Mouse (Mus musculus) liver, embryonic 14.5 days (tissue): ENCODE measurements around the gene Pcca. TPM values are rescaled to one million over a fixed set of nuclear protein-coding genes. Genes with fewer than 3 reads are reported as not detected.

Experiments
- ATAC-seq: fragments of 200-750 bp; cut with Nextera tagmentation; 2 replicates; pipeline ENCODE4 v1.8.0; 2017; ENCODE audit warnings: moderate number of reproducible peaks, mild to moderate bottlenecking, moderate library complexity; ENCODE audit not compliant: insufficient read depth
- DNase-seq, 3 experiments: peaks; one replicate each; pipeline ENCODE4 v3.0.0-alpha.2; 2012 to 2013; ENCODE audit warnings: low read depth in 3 of 3, low spot score in 3 of 3
- H3K27ac ChIP-seq: fragments of 300-500 bp; sonication (generic); 2 replicates; pipeline ENCODE4 v1.5.1; 2014; ENCODE audit warnings: moderate library complexity, mild to moderate bottlenecking, control low read depth, inconsistent platforms
- H3K27me3 ChIP-seq: fragments of 300-500 bp; sonication (generic); 2 replicates; pipeline ENCODE4 v1.6.1; 2014; ENCODE audit warnings: mild to moderate bottlenecking, low read length, moderate library complexity; ENCODE audit not compliant: control insufficient read depth, insufficient read depth
- H3K36me3 ChIP-seq: fragments of 300-500 bp; sonication (generic); replicated peaks from 2 replicates; pipeline ENCODE4 v1.6.1; 2014; ENCODE audit warnings: low read depth; ENCODE audit not compliant: control insufficient read depth, insufficient read depth
- H3K4me1 ChIP-seq, 2 experiments: fragments of 200-500 bp in 1 of 2; fragments of 300-500 bp in 1 of 2; sonication (generic) in 1 of 2; replicated peaks; 2 replicates each; pipeline ENCODE4 v1.6.1; 2012 to 2014; ENCODE audit warnings: antibody characterized with exemption in 1 of 2, inconsistent platforms in 1 of 2, low read length in 1 of 2; ENCODE audit not compliant: control insufficient read depth in 2 of 2, insufficient read depth in 2 of 2
- H3K4me2 ChIP-seq: fragments of 300-500 bp; sonication (generic); 2 replicates; pipeline ENCODE4 v1.6.1; 2014; ENCODE audit warnings: low read depth, mild to moderate bottlenecking, control low read depth, moderate library complexity
- H3K4me3 ChIP-seq, 2 experiments: fragments of 200-500 bp in 1 of 2; fragments of 300-500 bp in 1 of 2; sonication (generic) in 1 of 2; 2 replicates each; pipeline ENCODE4 v1.5.1; 2012 to 2014; ENCODE audit warnings: low read depth in 2 of 2, low read length in 2 of 2, mild to moderate bottlenecking in 2 of 2, control low read depth in 1 of 2, inconsistent platforms in 1 of 2, moderate library complexity in 1 of 2; ENCODE audit not compliant: insufficient read depth in 1 of 2
- H3K9ac ChIP-seq: fragments of 300-500 bp; sonication (generic); replicated peaks from 2 replicates; pipeline ENCODE4 v1.6.1; 2014; ENCODE audit warnings: mild to moderate bottlenecking, control low read depth, moderate library complexity
- H3K9me3 ChIP-seq: fragments of 300-500 bp; sonication (generic); 2 replicates; pipeline ENCODE4 v1.6.1; 2016; ENCODE audit warnings: low read length, mixed read lengths; ENCODE audit not compliant: control insufficient read depth
- CTCF ChIP-seq: IDR thresholded peaks from 2 replicates; pipeline ENCODE4 v1.5.1; 2016; ENCODE audit warnings: antibody characterized with exemption, low read depth, control low read depth
- EP300 ChIP-seq: IDR thresholded peaks from 2 replicates; pipeline ENCODE4 v1.6.1; 2016; ENCODE audit warnings: antibody characterized with exemption, low read depth
- WGBS: fragments of 180-500 bp; shearing (Covaris S2); extraction: QIAGEN DNeasy Blood & Tissue Kit; methylation state at CpG from one replicate; pipeline ENCODE4 v1.1.7; 2014; ENCODE audit not compliant: insufficient replicate concordance; 5-methylcytosine and 5-hydroxymethylcytosine counted together
- polyA plus RNA-seq, 2 experiments: library from polyadenylated mRNA; depleted of rRNA in 1 of 2; stranded (reverse) in 1 of 2; unstranded in 1 of 2; fragments of >200 nt; fragmentation: Nextera tagmentation in 1 of 2; extraction: Ambion mirVana in 1 of 2; gene quantifications; 2 replicates each; pipeline versions ENCODE4 v1.2.1 to v1.2.3; 2012 to 2014

Gene Pcca
- polyA plus RNA-seq, 2 experiments = 8.9 to 9.8 TPM

DNA sequence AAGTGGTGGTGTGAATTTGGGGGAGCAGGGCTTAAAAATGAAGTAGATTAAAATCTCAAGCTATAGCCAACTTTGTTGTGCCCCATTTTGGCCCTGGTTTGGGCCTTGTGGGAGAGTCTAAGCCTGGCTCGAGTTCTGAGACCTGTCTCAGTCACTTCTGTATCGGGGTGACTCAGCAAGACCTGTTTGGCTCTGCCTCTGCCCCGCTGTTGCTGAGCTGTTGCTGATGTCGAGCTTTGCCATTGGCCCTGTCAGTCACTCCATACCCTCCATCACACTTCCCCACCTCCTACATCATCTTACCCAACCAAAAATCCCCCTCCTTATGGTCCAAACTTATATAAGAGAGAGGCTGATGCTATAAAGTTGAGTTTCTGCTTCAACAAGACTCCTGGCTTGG, 5.6 kb upstream of the Pcca start:
- no peak for TF ChIP-seq EP300
- no peak for TF ChIP-seq CTCF
- DNase-seq (no peak), ATAC-seq (no peak)
- no peaks in the 10 kb centered on the region for H3K36me3 ChIP-seq
- H3K9ac ChIP-seq = no peak overlapping the region
- peaks cover 0 to 2% of the 10 kb centered on the region in 2 experiments; a peak in 1 of 4 replicates for H3K4me1 ChIP-seq
- H3K9me3 ChIP-seq = no peaks in the 10 kb centered on the region
- no peaks in the 10 kb centered on the region for H3K27me3 ChIP-seq
- no peak overlapping the region for H3K27ac ChIP-seq
- no peak overlapping the region for H3K4me3 ChIP-seq
- H3K4me2 ChIP-seq = no peak overlapping the region
- WGBS = 48% methylated on average over 4 of the region's 4 CpGs

DNA sequence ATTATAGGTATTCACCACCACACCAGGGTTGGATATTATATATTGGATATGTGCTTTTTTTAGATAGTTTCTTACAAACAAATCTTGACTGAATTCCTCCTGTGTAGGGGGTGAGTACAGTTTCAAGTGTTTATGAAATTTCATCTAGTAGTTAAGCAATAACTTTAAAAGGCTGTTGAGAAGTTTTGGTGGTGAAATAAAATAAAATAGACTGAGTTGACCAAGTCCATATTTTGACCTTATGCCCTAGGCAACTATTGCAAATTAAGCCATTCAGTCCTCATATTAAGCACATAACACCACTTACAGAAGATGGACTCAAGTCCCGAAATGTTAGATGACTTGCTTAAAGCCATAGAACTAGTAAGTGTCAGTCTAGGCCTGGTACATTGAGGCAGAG, 1.9 kb downstream of the Pcca start:
- Histone ChIP-seq H3K4me1 (peaks cover 6 to 8% of the 10 kb centered on the region in 2 experiments), H3K4me2 (no peak overlapping the region), H3K27ac (no peak overlapping the region), H3K9ac (no peak overlapping the region), H3K27me3 (no peaks in the 10 kb centered on the region), H3K9me3 (no peaks in the 10 kb centered on the region), H3K36me3 (no peaks in the 10 kb centered on the region), H3K4me3 (no peak overlapping the region)
- WGBS = 68% methylated on average over 1 of the region's 1 CpGs
- no peak for ATAC-seq
- DNase-seq = no peak
- TF ChIP-seq EP300 = no peak
- TF ChIP-seq CTCF = no peak

DNA sequence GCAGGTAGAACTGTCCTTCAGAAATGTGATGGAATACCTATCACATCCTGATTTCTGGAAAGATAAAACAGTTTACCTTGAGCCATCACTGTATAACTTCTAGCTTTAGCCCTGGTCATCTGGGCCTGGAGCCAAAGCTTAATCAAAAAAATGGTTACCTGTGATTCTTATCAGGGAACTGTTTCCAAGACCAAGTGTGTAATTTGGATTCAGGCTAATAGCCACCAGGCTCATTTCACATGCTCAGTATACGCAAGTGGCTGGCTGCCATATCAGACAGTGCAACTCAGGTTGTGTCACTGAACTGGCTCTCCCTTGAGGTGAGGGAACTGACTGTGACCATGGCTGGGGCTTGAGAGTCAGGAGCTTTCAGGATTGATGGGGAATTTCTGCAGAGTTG, 14.3 kb downstream of the Pcca start:
- 64% methylated on average over 1 of the region's 1 CpGs for WGBS
- no peaks in the 10 kb centered on the region for H3K9me3 ChIP-seq
- no peaks in the 10 kb centered on the region for H3K4me1 ChIP-seq
- TF ChIP-seq CTCF (no peak), EP300 (no peak)
- no peaks in the 10 kb centered on the region for H3K36me3 ChIP-seq
- H3K9ac ChIP-seq = no peak overlapping the region
- ATAC-seq = no peak
- no peak overlapping the region for H3K27ac ChIP-seq
- no peak overlapping the region for H3K4me2 ChIP-seq
- no peak overlapping the region for H3K4me3 ChIP-seq
- no peak for DNase-seq
- no peaks in the 10 kb centered on the region for H3K27me3 ChIP-seq

- Histone ChIP-seq H3K27ac (no peak overlapping the region), H3K4me1 (no peaks in the 10 kb centered on the region), H3K4me3 (no peak overlapping the region), H3K9me3 (no peaks in the 10 kb centered on the region), H3K36me3 (no peaks in the 10 kb centered on the region), H3K27me3 (no peaks in the 10 kb centered on the region), H3K4me2 (no peak overlapping the region), H3K9ac (no peak overlapping the region)
- no peak for TF ChIP-seq CTCF
- TF ChIP-seq EP300 = no peak
- DNase-seq (no peak), ATAC-seq (no peak)
- WGBS = 39% methylated on average over 1 of the region's 1 CpGs
These were observed 14.8 kb downstream of the Pcca start for GRCm38 (mm10) chr14:122548905-122549304.

DNA sequence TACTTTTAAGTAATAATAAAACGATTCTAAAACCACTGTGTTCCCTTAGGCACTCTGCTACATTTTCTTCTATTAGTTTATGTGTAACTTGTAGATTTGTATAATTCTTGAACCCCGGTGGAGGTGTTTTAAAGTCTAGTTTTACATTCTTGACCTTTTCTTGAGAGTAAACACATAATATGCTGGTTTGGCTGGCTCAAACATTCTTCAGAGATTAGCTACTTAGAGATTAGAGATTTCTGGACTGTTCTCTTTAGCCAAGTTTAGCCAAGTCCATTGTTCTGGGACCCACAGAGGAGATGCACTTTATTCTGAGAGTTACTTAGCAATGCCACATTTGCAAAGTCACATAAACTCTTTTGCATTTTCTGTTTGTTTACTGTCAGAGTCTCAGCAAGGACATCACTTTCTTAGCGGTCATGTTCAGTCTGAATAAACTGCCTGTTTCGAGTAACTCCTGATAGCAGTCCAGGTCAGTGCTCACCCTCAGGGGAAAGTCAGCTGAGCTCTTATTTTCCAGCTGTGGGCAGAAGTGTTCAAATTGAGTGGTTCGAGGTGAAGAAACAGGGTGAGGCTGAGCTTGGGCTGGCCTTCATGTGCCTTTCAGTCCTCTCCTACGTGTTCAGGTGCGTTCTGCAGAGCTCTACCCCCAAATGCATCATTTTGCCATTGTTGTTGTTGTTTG, 18.8 kb downstream of the Pcca start:
- H3K36me3 ChIP-seq = no peaks in the 10 kb centered on the region
- 65% methylated on average over 7 of the region's 7 CpGs for WGBS

More for the DNA sequence above, 18.8 kb downstream of the Pcca start:
- Histone ChIP-seq H3K27ac (no peak overlapping the region), H3K4me3 (no peak overlapping the region), H3K27me3 (no peaks in the 10 kb centered on the region), H3K9me3 (no peaks in the 10 kb centered on the region), H3K4me2 (no peak overlapping the region), H3K9ac (no peak overlapping the region), H3K4me1 (no peaks in the 10 kb centered on the region)
- DNase-seq (no peak), ATAC-seq (no peak)
- TF ChIP-seq CTCF = no peak
- TF ChIP-seq EP300 = no peak
